ENCODE assay signal across 17 mouse cellular contexts in the genomic region with DNA sequence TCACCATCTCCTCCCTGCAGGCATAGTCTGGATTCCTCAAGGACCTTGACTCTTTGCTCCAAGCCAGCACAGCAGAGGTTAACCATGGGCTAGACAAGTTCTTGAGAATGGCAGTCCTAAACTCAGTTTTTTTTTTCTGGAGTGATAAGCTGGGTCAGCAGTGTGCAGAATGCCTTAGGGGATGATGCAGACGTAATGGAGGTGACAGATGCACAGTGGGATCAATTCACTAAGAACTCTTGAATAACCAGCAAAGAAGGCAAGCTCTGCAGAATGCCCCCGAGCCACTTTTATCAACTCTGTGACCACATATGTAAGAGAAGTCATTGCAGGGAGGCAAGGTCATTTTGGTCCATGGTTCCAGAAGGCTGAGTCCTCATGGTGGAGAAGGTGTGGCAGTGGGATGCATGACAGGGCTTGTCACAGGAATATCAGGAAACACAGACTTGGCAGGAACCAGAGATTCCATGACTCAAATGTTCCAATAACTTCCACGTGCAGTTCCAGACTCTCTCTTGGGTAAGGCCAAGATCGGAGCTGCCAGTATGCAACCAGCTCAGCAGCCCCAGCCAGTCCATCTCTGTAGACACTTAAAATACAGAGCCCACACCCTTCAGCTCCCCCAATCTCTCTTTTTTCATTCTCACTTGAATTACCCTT.
DNase-seq lines count a peak whose midpoint lies in the region; ATAC-seq and TF ChIP-seq lines count a peak whose summit lies in the region.
"Had no signal": no experiment of that assay in that cellular context is flagged by ENCODE, and none has a peak within 500 bp of the region (broad histone marks: within the 10 kb centered on the region; RNA-seq: fewer than 3 reads in every experiment).

No protein-coding gene starts in this region.

- peak; percentile 5 for DNase-seq in kidney, adult 2 months
- DNase-seq in kidney, adult 18-20 months: no peak
- DNase-seq in heart, postnatal 25 days (ENCODE audit: low spot score): peak; percentile 9
- DNase-seq in right cerebral cortex, postnatal 25 days: no peak
- no peak for DNase-seq in urinary bladder, postnatal 25 days (ENCODE audit: low spot score)
- DNase-seq: adrenal gland, adult 2 months; cerebellum, adult 18-20 months; kidney, postnatal 4 days; liver; liver, postnatal 0 days; lung, postnatal 14 days; right cerebral cortex, adult 18-20 months; spleen, adult 18-20 months had no signal

- no peak overlapping the region for H3K4me3 ChIP-seq in kidney, adult 2 months (ENCODE audit: insufficient read depth, low read depth, low read length)
- H3K4me3 ChIP-seq in heart, embryonic 12.5 days: no peak overlapping the region
- H3K4me3 ChIP-seq: embryonic facial prominence, embryonic 13.5 days had no signal

- intact Hi-C loops in heart, postnatal 25 days (cut with DNase I): no loop called here

- H3K27me3 ChIP-seq in kidney, adult 2 months (replicated peaks; ENCODE audit: control insufficient read depth, insufficient read depth, low read length): no peaks in the 10 kb centered on the region
- no peaks in the 10 kb centered on the region for H3K27me3 ChIP-seq in heart, embryonic 12.5 days (replicated peaks)
- H3K27me3 ChIP-seq: embryonic facial prominence, embryonic 13.5 days had no signal

- H3K4me1 ChIP-seq in kidney, adult 2 months (ENCODE audit: control insufficient read depth, insufficient read depth, low read length): no peaks in the 10 kb centered on the region
- no peaks in the 10 kb centered on the region for H3K4me1 ChIP-seq in heart, embryonic 12.5 days (replicated peaks)
- H3K4me1 ChIP-seq: embryonic facial prominence, embryonic 13.5 days had no signal

- H3K36me3 ChIP-seq in kidney, adult 2 months (ENCODE audit: control insufficient read depth, insufficient read depth, low read length): no peaks in the 10 kb centered on the region
- no peaks in the 10 kb centered on the region for H3K36me3 ChIP-seq in heart, embryonic 12.5 days
- H3K36me3 ChIP-seq: embryonic facial prominence, embryonic 13.5 days had no signal

- TF ChIP-seq POLR2A in kidney, adult 2 months (IDR thresholded peaks at IDR 0.05; ENCODE audit: low read depth, low read length): no peak

- WGBS in kidney, adult 2 months: 67% methylated on average over 4 of the region's 4 CpGs
- 47% methylated on average over 4 of the region's 4 CpGs for WGBS in heart, embryonic 12.5 days

- no peak overlapping the region for H3K4me2 ChIP-seq in heart, embryonic 12.5 days
- H3K4me2 ChIP-seq: embryonic facial prominence, embryonic 13.5 days had no signal

- peak; percentile 29; the same call in 1 of the 2 replicates for ATAC-seq in heart, embryonic 12.5 days (ENCODE audit: insufficient number of reproducible peaks, low FRiP score)
- no peak for ATAC-seq in cerebellum, adult (ENCODE audit: insufficient number of reproducible peaks, low FRiP score, low TSS enrichment)
- ATAC-seq: liver, postnatal 0 days; midbrain, embryonic 16.5 days had no signal

- TF ChIP-seq CTCF in kidney, adult 2 months (conservative IDR thresholded peaks at IDR 0.05; ENCODE audit: insufficient read depth, insufficient read length, low read depth, low read length): no peak

- H3K27ac ChIP-seq in kidney, adult 2 months (ENCODE audit: insufficient read depth, low read depth, low read length): no peak overlapping the region
- H3K27ac ChIP-seq in heart, embryonic 12.5 days (ENCODE audit: poor library complexity, severe bottlenecking): no peak overlapping the region
- H3K27ac ChIP-seq: embryonic facial prominence, embryonic 13.5 days had no signal

- H3K9me3 ChIP-seq in heart, embryonic 12.5 days (replicated peaks): no peaks in the 10 kb centered on the region
- H3K9me3 ChIP-seq: embryonic facial prominence, embryonic 13.5 days had no signal

- H3K9ac ChIP-seq in heart, embryonic 12.5 days: no peak overlapping the region
- H3K9ac ChIP-seq: embryonic facial prominence, embryonic 13.5 days; liver, postnatal 0 days had no signal

Comparison
In these comparisons a context has a peak if more than half of its experiments do, and no peak if none do; other contexts are left out.
1. DNase-seq: peak in kidney, adult 2 months (single experiment) and heart, postnatal 25 days (single experiment); none in kidney, adult 18-20 months (single experiment), right cerebral cortex, postnatal 25 days (single experiment) and urinary bladder, postnatal 25 days (single experiment).